Mouse (Mus musculus) lung, postnatal 0 days (tissue): ENCODE measurements around the gene Ddx41.

Experiments used
- CTCF ChIP-seq: IDR thresholded peaks from 2 replicates; pipeline ENCODE4 v1.5.1; 2016; ENCODE audit warnings: antibody characterized with exemption, mild to moderate bottlenecking
- EP300 ChIP-seq: IDR thresholded peaks from 2 replicates; pipeline ENCODE4 v1.6.1; 2016; ENCODE audit warnings: antibody characterized with exemption, mild to moderate bottlenecking, control low read depth

GRCm38 (mm10) chr13:55504390-55504789 lies 32.1 kb downstream of the Ddx41 start:
- TF ChIP-seq EP300, result no peak
- no peak for TF ChIP-seq CTCF
